Mouse (Mus musculus) left cerebral cortex, adult 8-10 months (tissue): ENCODE data around the gene Kcnn3. TPM values are rescaled to one million over a fixed set of nuclear protein-coding genes. Genes with fewer than 3 reads are reported as not detected.

Experiments used
- DNase-seq, 2 experiments: peaks; one replicate each; pipeline ENCODE4 v3.0.0; 2022; ENCODE audit warnings: low spot score in 2 of 2
- total RNA-seq, 4 experiments: library from RNA; stranded (reverse); gene quantifications; 2 replicates each; pipeline ENCODE4 v1.2.4; 2022

Gene Kcnn3
- total RNA-seq, 4 experiments from 2014 or later = 20.8 to 25.7 (median 23.3) TPM

DNA sequence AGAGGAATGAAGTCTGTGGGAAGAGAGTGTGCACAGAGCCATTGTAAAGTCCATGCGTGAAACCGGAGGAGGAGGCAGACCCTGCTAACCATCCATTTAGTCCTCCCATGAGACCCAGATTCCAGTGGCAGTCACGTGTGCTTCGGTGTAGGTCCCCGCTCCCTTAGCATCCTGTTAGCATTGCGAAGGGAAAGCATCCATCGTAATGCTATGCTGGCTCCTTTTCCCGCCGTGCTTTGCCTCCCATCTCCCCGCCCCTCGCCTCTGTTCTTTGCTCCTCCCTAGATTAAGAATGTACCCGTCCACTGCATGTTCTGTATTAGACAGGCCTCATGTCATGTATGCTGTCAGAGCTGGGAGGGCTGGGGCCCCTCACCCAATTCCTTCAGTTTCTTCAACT lies 144.8 kb downstream of the Kcnn3 start:
- no peak for DNase-seq

DNA sequence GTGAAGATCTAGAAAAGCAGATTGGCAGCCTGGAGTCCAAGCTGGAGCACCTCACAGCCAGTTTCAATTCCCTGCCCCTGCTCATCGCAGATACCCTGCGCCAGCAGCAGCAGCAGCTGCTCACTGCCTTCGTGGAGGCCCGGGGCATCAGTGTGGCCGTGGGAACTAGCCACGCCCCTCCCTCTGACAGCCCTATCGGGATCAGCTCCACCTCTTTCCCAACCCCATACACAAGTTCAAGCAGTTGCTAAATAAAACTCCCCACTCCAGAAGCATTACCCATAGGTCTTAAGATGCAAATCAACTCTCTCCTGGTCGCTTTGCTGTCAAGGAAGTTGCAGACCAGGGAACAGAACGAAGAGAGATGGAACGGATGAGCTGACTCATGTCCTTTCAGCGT lies 147.2 kb downstream of the Kcnn3 start:
- DNase-seq = no peak

DNA sequence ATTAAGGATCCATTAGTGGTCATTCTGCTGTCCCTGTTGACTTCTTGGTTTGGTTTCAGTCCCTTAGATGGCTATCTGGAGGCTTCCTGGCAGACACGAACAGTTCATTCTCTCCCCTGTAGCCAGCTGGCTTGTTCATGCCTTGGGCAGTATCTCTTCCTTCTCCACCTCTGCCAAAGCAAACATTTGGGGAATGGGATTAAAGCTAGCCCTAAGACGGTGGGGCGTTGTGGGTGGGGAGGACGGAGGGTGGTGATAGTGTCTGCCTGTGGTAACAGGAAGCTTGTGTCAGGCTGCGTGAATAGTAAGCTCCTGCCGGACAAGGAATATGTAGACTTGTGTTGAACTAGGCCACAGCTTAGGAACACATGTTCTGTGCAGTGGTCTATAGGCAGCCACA lies 151.4 kb downstream of the Kcnn3 start:
- DNase-seq = no peak

DNA sequence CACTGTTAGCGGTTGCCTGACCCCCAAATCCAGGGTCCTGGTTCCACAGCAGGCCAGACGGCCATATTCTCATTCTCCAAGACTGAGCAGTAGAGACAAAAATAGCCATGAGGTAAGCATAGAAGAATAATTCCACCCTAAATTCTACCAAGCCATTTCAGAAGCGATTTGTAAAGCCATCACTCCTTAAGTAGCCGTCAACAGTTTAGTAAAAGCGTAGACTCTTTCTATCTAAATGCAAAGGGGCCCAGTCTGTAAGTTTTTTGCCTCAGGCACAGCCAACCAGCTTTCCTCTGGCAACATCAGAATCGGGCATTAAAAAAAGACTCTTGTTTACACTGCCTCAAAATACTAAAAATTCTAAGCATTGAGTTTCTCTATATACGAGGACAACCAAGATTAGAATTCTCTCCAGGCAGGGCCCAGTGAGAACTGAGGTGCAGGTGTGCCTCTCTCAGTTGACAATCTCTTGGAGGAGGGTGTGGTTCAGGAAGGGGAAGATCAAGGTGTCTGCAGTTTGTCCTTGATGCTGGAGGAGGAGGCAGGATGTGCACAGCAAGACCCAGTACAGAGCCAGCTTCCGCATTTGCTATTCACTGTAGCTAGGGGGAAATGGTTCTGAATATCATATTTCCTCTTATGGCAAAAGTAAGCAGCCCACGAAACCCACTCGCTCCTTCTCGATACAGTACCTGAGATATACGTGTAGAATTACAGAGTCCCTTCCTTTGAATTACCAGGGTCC lies 152.8 kb downstream of the Kcnn3 start:
- DNase-seq = no peak

DNA sequence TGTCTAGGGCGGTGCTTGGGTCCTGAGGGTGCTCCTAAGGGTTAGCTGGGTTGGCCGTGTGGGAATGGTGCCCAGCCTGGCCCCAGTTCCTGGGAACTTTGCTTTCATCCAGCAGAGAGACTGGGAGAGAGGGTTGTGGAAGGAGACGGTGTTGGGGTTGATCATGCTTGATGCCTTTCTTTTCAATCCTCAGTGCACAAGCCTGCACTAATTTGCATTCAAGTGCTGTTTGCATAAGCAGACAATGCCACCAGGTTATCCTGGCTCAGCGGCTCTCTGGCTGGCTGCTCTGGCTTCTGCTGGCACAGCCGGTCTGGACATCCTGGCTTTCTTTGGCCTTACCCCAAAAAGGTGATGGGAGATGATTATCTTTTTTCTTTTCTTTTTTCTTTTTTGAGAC lies 157.7 kb downstream of the Kcnn3 start:
- DNase-seq = no peak

DNA sequence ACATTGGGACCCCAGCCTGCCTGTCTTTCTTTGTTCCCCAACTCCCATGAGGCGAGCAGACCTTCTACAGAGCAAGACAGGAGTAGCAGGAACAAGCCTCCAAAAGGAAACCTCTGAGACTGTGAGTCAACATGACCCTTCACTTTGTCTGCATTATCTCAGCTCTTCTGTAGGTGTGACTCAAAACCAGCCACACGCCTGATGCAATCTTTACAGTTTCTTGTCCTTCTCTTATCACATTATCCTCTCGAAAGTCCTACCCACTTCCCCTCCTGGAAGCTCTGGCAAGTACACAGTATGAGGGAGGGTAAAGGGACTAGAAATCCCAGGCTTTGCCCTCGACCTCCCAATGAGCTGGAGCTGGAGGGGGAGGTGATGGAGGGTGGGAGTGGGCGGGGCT lies 166.1 kb downstream of the Kcnn3 start:
- no peak for DNase-seq

DNA sequence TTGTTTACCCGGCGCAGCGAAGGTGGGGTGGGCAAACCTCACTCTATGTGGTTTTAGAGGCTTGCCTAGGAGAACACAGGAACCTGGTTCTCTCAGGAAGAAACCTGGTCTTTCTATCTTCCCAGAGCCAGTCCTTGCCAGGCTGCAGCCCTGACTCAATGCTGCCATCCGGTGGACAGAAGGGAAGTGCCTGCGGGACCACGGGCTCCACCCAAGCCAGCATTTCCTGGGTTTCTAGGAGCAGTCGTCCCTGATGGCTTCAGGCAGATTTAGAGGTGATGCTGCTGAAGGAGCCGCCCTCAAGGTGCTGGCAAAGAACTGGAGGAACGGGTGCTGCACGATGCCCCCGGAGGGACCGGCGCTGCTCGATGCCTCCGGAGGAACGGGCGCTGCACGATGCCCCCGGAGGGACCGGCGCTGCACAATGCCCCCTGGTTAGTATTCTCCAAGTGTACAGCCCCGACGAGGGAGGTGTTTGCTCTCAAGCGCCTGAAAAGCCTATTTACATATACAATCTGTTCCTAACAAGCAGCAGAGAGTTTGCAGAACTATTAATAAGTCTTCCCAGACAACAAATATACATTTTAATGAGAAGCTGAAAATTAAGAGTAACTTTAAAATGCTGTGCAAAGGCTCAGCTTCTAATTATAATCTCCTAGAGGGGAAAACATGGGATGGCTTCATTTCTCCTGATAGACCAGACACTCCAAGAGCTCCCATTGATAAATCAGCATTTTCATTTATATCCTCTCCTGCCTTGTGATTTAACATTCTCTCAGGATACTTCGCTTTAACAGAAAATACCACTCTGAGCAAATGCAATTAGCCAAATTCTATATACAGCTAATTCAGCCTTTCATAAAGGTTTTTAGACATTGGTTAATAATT lies 169.0 kb downstream of the Kcnn3 start:
- DNase-seq = peak; percentile 78 to 87

DNA sequence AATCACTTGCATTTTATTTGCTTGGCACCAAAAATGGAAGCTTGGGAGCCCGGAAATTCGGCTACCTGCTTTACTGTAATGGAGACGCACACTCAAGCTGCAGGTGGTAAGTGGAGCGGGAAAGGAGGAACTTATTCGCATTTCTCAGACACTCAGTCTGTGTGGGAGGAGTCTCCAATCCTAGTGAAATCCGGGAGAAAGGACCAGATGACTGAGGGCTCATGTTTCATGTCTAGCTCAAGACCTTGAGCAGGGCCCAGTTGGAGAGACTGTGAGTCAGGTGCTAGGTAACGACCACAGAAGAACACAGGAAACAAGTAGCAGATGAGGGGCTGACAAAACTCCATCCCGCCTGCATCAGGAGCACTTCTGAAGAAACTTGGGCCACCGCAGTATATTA lies 171.8 kb downstream of the Kcnn3 start:
- no peak for DNase-seq

DNA sequence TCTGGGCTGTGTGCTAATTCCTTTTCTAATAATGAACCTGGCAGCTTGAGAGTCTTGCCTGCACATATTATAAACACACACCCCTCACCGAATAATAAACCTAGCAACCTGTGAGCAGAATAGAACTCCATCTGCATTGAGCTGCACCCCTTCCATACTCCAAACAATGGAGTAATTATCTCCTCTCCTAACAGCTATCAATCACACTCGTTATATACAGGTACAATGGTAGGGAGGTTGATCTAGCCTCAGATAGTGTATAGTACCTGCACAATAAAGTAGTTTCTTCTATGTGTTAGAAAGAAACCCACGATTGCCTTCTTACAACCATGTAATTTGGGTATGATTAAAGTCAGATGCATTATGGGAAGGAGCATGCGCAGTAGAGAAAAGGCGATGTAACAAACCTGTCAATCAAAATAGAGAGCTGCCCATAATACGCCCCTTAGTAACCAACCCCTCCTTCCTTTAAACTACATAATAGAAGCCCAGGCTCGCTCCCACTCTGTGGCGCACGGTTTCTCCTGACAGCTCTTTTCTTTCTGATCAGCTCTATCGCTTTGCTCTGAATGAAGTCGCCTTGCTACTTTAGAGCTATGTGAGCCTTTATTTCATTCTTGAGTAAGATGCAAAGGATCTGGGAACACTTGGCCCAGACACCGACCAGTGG lies 176.3 kb downstream of the Kcnn3 start:
- DNase-seq = peak in 1 of 2 experiments; percentile 21

DNA sequence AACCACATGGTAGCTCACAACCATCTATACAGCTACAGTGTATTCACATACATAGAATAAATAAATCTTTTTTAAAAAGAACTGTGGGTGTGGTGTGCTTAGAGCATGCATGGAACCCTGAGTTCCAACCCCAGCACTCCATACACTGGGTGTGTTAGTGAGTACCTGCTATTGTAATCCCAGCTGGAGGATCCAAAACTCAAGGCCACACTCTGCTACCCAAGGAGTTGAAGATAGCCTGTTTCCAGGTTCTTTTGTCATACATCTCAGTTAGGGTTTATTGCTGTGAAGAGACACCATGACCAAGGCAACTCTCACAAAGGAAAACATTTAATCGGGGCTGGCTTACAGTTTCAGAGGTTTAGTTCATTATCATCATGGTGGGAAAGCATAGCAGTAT lies 179.0 kb downstream of the Kcnn3 start:
- DNase-seq = no peak

DNA sequence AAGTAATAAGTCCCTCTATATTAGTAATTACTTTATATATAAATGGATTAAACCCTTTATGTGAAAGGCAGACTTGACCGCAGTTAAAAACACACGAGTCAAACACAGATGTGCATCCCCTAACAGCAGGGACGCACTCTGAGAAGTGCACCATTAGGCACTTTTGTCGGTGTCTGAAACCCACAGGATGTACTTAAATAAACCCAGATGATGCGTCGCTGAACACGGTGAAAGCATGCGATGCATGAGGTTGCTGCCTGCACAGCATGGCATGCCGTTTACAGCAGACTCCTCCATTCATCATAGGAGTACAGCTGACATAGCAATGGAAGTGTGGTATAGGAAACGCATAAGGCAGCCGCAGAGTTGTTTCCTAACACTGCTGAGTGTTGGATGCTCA lies 180.5 kb downstream of the Kcnn3 start:
- DNase-seq = no peak

DNA sequence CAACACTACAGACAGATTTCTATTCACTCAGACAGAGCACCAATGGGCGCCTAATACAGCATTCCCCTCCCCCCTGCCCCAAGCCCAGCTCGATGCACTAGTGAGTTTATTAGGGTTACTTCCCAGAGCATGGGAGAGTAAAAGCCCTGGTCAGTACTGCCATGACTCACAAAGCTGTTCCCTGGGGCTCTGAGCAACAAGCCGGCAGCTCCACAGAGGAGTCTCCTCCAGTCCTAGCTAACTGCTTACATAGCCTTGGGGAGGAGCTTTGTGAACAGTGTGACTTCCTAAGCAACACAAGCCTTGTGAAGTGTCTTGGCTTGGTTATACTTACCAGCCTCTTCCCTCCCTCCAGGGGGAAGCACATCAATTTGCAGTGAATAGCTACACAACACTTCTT lies 183.6 kb downstream of the Kcnn3 start:
- no peak for DNase-seq

DNA sequence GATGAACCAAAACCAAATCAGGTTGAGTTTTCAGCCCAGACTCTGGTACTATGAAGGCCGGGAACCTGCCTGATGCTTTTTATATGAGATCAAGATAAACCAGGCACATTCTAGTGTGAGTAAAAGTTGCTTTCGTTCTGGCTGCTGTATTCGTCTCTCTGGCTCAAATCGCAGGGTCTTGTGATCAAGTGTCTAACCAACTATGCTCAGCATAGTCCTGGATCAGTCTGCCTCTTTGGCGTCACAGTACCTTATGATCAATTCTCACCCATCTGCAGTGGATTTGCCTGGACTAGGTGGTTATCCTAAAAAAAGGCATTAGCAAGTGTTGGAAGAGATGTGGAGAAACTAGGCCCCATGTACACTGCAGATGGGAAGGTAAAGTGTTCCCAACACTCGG lies 184.1 kb downstream of the Kcnn3 start:
- no peak for DNase-seq

DNA sequence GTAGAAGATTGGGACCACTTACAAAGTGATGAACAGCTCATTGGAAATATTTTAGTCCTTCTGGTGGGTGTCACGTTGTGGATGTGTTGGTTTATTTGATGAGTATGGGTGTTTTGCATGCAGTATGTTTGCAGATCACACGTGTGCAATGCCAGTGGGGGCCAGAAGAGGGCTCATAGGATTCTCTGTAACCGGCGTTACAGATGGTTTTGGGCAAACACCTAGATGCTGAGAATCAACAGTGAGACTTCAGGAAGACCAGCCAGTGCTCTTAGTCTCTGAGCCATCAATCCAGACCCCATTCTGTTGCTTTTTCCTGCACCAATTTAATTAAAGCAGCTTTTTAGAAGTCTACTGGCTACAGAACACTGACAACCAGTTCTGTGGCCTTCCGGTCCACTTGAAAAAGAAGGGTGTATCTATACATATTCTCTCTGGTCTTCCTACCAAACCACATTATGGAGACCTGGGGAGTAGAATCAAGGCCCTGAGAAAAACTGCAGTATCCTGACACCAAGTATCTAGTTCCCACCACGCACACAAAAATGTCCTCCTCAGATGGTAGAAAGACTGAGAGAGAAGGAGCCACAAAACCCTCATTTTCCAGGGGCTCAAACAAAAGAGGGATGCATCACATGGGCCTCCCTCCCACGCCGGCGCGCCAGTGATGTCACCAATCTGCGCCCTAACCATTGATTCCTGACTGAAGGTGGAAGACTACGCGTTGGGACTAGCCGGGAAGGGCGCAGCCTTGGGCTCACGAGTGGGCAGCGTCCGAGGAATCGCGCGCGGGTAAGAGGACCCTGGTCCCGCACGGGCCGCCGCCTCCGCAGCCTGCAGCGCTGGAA lies 194.6 kb downstream of the Kcnn3 start, which contains the start of gene Adar:
Gene Adar, plus strand, starts transcription at position 664 of the 848 bp plus-strand sequence.
- peak; percentile 90 to 95 for DNase-seq

DNA sequence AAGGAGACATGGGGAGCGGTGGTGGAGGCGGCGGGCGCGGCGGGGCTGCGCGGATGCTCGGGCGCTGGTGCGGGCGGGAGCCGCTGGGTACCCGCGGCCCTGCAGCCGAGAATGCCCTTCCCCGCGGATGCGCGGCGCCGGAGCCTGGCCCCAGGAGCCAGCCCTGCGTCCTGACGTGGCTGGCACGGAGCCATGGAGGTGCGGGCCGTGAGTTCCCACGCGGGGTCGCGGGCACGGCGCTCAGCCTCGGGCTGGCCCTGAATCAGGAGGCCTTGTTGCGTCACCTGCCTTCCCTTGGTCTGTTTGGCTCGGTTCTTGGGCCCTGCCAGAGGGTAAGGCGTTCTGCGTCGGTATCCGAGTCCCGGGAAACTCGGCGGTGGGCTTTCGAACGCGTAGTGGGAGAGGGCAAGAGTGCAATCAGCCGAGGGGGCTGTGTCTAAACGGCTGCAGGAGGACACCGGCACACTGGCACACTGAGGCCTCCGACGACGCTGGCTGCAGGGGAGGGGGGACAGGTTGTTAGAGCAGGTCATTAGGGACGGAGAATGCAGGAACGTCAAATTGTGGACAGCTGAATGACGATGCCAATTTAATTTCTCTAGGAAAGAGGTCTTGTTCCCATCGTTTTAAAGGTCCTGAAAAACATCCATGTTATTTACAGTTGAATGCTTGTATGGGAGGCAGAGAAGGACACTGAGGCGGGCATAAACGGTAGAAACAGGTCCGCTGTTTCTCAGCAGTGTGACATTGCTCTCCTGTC lies 195.4 kb downstream of the Kcnn3 start:
- DNase-seq = peak in 1 of 2 experiments; percentile 43

DNA sequence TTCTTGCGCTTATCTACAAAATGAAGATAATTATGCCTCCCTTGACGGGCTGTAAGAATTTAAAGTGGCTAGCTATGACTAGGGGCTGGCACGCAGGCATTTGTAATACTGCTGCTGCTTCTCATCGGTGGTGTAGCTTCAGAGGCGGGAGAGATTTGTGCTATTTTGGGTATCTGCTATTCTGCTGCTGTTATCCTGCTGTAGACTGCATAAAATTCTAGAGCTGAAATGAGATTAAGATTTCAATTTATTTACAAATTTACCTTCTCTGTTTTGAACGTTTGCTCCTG lies 195.9 kb downstream of the Kcnn3 start:
- no peak for DNase-seq

DNA sequence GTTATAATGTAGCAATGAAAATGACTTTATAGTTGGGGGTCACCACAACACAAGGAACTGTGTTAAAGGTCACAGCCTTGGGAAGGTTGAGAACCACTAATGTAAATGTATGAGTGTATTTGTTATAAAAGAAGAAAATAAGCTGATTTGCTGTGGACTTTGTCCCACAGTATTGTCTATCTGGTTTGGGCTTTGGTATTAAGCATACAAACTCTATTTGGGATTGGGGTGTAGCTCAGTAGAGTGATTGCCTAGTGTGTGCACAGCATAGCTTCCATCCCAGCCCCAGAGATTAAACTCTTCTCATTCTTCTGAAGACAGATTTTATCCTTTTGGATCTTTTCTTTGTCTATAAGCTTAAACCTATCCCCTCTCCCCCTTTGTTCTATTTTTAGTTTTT lies 202.1 kb downstream of the Kcnn3 start:
- no peak for DNase-seq

DNA sequence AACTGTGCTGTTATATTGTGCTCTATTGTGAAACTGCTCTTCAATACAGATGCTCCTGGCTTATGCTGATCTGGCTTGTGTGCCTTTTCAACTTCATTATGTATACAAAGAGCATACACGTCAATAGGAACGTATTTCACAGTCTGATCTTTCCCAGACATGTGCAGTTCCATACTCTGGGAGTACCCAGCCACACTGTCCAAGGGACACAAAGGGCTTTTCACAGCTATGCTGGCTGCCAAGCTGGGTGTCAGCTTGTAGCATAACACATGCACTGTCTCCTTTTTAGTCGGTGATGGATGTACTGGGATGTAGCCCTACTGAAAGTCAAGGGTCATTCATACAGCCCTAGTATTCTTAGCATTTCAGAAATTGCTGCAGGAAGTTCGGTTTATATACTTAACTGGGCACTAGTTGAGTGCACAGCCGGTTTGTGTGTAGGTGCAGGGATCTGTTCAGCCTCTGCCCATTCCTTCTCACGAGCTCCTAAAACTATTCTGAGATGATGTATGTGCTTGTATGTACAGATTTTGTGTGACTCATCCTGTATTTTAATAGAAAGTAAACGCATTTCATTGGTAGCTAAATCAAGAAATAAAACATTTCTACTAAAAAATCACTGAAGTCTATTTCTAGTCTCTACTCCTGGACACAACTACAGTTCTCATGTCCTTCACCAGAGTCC lies 203.6 kb downstream of the Kcnn3 start:
- DNase-seq = no peak
